Mouse (Mus musculus): ENCODE data around the gene Eif2ak3. TPM values are rescaled to one million over a fixed set of nuclear protein-coding genes. Genes with fewer than 3 reads are reported as not detected.

Eif2ak3 gene
- polyA plus RNA-seq, 1 experiment from 2014 or later = 10.5 TPM

DNA sequence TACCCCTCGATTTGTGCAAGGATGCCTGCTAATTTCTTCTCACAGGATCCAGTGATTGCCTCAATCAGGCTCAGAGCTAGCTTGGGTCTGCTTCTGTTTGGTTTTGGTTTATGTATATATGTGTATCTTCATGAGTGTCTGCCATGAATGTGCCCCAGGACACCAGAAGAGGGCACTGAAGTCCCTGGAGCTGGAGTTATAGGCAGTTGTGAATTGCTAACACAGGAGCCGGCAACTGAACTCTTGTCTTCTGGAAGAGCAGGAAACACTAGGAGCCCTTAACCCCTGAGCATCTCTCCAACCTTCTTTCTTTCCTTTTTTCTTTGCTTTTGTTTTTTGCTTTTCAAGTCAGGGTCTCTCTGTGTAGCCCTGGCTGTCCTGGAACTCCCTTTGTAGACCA is 87.5 kb downstream of the Eif2ak3 start:
- Histone ChIP-seq H3K4me2 (replicated peaks; ENCODE audit: low read depth, low read length) (no peak overlapping the region), H3K4me3 (ENCODE audit: low read depth, low read length) (no peak overlapping the region), H3K27me3 (ENCODE audit: control insufficient read depth, insufficient read depth, low read length) (no peaks in the 10 kb centered on the region), H3K9ac (ENCODE audit: low read depth, low read length) (no peak overlapping the region), H3K27ac (ENCODE audit: low read depth, low read length) (no peak overlapping the region), H3K36me3 (ENCODE audit: control insufficient read depth, insufficient read depth, low read length) (no peaks in the 10 kb centered on the region), H3K4me1 (replicated peaks; ENCODE audit: control insufficient read depth, insufficient read depth, low read length) (no peaks in the 10 kb centered on the region), H3K9me3 (ENCODE audit: control insufficient read depth, low read length) (no peaks in the 10 kb centered on the region)
- no peak for ATAC-seq (ENCODE audit: low FRiP score)
- no peak for DNase-seq (ENCODE audit: low spot score)
- 89% methylated on average over 2 of the region's 2 CpGs for WGBS

DNA sequence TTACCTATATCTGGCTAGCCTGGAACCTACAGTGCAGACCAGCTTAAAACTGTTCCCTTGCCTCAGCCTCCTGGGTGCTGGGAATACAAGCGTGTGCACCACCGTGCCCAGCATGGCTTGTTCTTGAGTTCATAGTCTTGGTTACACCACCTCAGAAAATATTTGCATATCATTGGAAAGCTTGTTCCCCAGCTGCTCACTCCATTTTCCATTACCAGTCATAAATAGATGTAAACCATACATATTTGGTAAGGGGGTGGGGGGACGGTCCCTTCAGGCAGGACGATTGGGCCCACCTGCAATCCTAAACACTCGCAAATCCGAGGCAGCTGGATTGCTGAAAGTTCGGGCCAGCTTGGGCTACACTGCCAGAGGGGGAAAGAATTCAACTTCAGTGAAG is 109.0 kb downstream of the Eif2ak3 start:
- Histone ChIP-seq H3K4me1 (replicated peaks; ENCODE audit: control insufficient read depth, insufficient read depth, low read length) (peaks cover 6% of the 10 kb centered on the region; the same call in 1 of the 2 replicates), H3K4me3 (ENCODE audit: low read depth, low read length) (no peak overlapping the region), H3K36me3 (ENCODE audit: control insufficient read depth, insufficient read depth, low read length) (no peaks in the 10 kb centered on the region), H3K9ac (ENCODE audit: low read depth, low read length) (no peak overlapping the region), H3K9me3 (ENCODE audit: control insufficient read depth, low read length) (no peaks in the 10 kb centered on the region), H3K27ac (ENCODE audit: low read depth, low read length) (no peak overlapping the region), H3K4me2 (replicated peaks; ENCODE audit: low read depth, low read length) (no peak overlapping the region), H3K27me3 (ENCODE audit: control insufficient read depth, insufficient read depth, low read length) (peaks cover 47% of the 10 kb centered on the region)
- WGBS = 78% methylated on average over 7 of the region's 7 CpGs
- ATAC-seq (ENCODE audit: low FRiP score) (no peak), DNase-seq (ENCODE audit: low spot score) (no peak)

DNA sequence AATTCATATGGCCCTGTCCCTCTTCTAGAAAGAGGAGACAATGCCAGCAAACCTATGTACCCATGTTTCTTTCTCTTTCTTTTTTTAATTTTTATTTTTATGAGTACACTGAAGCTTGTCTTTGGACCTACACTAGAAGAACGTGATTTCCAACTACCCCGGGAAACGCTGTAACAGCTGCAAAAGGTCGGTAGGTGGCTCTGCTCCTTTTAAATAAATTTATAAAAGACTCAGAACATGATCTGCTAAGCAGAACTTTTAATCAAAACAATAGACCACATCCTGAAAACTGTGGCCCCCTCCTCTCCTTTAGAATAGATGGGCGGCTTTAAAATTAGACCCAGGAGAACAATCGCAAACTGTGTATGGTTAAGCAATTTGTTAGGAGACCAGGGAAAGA is 109.7 kb downstream of the Eif2ak3 start:
- H3K27ac ChIP-seq (ENCODE audit: low read depth, low read length) = no peak overlapping the region
- ATAC-seq (ENCODE audit: low FRiP score) = no peak
- WGBS = 16% methylated on average over 6 of the region's 6 CpGs
- H3K4me2 ChIP-seq (replicated peaks; ENCODE audit: low read depth, low read length) = no peak overlapping the region
- H3K9me3 ChIP-seq (ENCODE audit: control insufficient read depth, low read length) = no peaks in the 10 kb centered on the region
- H3K36me3 ChIP-seq (ENCODE audit: control insufficient read depth, insufficient read depth, low read length) = no peaks in the 10 kb centered on the region
- H3K4me1 ChIP-seq (replicated peaks; ENCODE audit: control insufficient read depth, insufficient read depth, low read length) = peaks cover 6% of the 10 kb centered on the region; the same call in 1 of the 2 replicates
- no peak overlapping the region for H3K9ac ChIP-seq (ENCODE audit: low read depth, low read length)
- H3K27me3 ChIP-seq (ENCODE audit: control insufficient read depth, insufficient read depth, low read length) = peaks cover 53% of the 10 kb centered on the region
- H3K4me3 ChIP-seq (ENCODE audit: low read depth, low read length) = no peak overlapping the region
- peak; percentile 41 for DNase-seq (ENCODE audit: low spot score)

Other genes with a start within 250 kb of the Eif2ak3 start
- gene Rpia, start 52.3 kb upstream of the Eif2ak3 start, polyA plus RNA-seq (2014; fragmentation: Nextera tagmentation; extraction: Ambion mirVana) = 2.5 and 3.7 TPM in 2 replicates
- gene Tex37, start 74.4 kb downstream of the Eif2ak3 start, polyA plus RNA-seq (2014; fragmentation: Nextera tagmentation; extraction: Ambion mirVana) = not detected in 2 replicates
- not detected in 2 replicates for gene Foxi3, start 112.0 kb downstream of the Eif2ak3 start, polyA plus RNA-seq (2014; fragmentation: Nextera tagmentation; extraction: Ambion mirVana)